Mouse (Mus musculus): ENCODE measurements around the gene Krt14.
A peak's percentile ranks its signal among the peaks of the same experiment; 100 is the strongest.

The Krt14 gene

DNA sequence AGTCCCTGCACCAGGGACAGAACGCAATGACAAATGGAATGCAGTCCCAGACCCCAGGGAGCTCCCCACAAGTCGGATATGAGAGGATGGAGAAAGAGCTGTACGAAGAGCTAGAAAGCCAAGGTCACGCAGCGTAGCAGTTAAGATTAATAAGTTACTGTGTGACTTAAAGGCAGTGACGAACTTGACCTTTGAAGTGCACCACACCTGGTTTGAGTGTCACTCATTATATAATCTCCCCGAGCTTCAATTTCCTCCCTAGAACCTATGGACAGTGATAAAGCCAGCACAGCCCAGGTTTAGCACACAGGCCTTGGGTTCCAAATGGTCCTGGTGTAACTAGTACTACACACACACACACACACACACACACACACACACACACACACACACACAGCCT is 43.0 kb downstream of the Krt14 start:
- DNase-seq (ENCODE audit: low spot score), result no peak

DNA sequence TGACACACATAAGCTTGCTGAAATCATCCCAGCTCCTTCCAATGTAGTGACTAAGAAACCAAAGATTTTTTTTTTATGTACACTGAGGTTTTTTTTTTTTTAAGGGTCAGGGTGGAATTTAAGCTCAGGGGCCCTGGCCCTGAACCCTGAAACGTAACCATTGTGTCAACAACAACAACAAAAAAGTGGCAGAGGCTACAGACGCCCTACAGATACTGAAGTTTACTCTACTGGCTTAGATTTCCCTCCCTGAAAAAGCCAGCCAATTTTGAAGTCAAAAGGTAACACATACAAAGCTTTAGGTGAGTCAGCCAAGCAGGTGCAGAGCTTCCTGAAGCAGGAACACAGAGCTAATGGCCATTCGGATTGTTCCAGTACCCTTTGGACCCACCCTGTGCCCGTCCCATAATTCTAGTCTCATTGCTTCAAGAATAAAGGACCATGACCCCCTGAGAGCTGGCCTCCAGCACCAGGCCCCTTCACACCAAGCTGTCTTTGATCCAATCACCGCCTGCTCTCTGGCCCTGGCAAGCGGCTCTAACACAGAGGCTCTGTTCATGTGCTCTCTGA is 49.4 kb downstream of the Krt14 start:
- DNase-seq (ENCODE audit: low spot score), result no peak

DNA sequence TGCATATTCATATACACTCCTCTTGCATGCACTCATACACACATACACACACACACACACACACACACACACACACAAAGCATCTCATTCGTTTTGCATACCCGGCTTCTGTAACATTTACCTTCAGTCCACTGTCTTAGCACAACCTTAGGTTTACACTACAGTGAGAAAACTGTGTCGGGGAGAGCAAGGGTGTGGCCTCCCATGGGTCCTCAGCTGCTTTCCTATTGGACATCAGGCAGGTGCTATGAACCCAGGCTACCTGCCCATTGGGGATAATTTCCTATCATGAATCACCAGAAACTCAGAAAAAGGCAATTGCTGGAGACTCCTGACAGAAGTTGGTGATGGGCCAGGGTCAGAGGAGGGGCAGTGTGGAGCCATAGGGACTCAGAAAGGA is 50.0 kb downstream of the Krt14 start:
- no peak for DNase-seq (ENCODE audit: low spot score)

DNA sequence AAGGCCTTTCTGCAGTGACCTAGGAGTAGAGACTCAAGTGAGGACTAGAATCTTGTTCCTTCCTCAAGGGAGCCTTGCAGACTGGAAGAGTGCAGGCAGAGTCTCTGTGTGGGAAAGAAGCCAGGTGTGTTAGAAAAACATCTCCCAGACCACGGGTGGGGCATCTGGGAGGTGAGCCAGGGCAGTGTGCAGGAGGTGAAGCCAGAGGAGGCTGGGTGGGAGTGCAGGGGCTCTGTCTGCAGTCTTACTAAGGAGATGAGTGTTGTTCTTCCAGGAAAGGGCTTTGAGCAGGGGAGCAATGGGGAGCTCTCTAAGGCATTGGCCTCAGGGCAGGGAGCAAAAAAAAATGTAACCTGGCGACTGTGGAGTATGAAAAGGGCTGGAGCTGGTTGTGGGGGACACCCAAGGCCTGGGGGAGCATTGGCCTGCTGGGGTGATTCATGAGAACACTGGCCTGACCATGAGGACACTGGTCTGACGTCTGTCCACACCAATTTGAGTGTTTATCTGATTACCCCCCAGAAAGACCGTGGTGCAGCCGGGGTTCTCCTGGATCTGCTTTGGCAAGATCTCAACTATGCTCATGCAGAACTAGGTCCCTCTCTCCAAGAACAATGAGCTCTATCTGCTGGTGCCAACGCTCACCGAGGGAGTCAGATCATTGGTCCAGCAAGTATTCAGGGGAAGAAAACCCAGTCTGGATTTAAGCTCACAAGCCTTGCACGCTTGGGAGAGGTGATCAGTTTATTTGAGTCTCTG is 51.7 kb downstream of the Krt14 start:
- DNase-seq (ENCODE audit: low spot score), result peak; percentile 24
